Mouse (Mus musculus): ENCODE measurements around the gene Mroh2b.

The Mroh2b gene

GRCm38 (mm10) chr15:4898437-4898836, at the start of gene Mroh2b:
TSS of gene Mroh2b (plus strand) at chr15:4898737.
- DNase-seq (ENCODE audit: low spot score), result no peak

GRCm38 (mm10) chr15:4850015-4850414, 48.5 kb upstream of the Mroh2b start:
- no peak for DNase-seq (ENCODE audit: low spot score)

- no peak for DNase-seq (ENCODE audit: low spot score)
Observed at GRCm38 (mm10) chr15:4894962-4895361, 3.6 kb upstream of the Mroh2b start.

- no peak for DNase-seq (ENCODE audit: low spot score)
Observed at GRCm38 (mm10) chr15:4934731-4935130, 36.2 kb downstream of the Mroh2b start.

- DNase-seq (ENCODE audit: low spot score), result no peak
Observed at GRCm38 (mm10) chr15:4973355-4973754, 74.8 kb downstream of the Mroh2b start.

GRCm38 (mm10) chr15:5002903-5003302, 104.4 kb downstream of the Mroh2b start:
- no peak for DNase-seq (ENCODE audit: low spot score)

GRCm38 (mm10) chr15:5003503-5004196, 105.1 kb downstream of the Mroh2b start:
- no peak for DNase-seq (ENCODE audit: low spot score)

GRCm38 (mm10) chr15:5009644-5010107, 111.1 kb downstream of the Mroh2b start:
- DNase-seq (ENCODE audit: low spot score), result peak; percentile 66

Measured in yolk sac, embryonic 10.5 days (tissue).